Mouse (Mus musculus): ENCODE data around the gene Ash1l. TPM values are rescaled to one million over a fixed set of nuclear protein-coding genes. Genes with fewer than 3 reads are reported as not detected.

Ash1l gene
- polyA plus RNA-seq, 1 experiment from 2014 or later: 27.2 TPM

DNA sequence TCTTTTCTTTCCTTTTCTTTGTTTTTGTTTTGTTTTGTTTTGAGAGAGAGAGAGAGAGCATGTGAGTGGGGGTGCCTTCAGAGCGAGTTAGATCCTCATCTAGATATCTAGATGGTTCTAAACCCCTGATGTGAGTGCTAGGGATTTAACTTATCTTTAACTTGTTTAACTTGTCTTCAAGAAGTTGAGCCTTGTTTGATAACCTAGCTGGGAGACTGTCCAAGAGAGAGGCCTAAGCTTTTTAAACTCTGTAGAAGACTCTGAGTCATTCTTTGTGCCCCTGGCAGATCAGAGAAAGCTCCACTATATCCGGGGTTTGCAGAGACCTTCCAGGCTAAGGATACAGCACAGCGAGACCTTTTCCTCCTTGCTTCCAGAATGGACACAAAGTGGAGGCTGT is 157.1 kb downstream of the Ash1l start:
- no peak overlapping the region for H3K4me3 ChIP-seq (ENCODE audit: low read length)
- H3K27me3 ChIP-seq (ENCODE audit: control insufficient read depth, insufficient read depth, low read length): no peaks in the 10 kb centered on the region
- 76% methylated on average over 3 of the region's 3 CpGs for WGBS
- no peaks in the 10 kb centered on the region for H3K9me3 ChIP-seq (ENCODE audit: control insufficient read depth, low read length)
- no peaks in the 10 kb centered on the region for H3K4me1 ChIP-seq (ENCODE audit: control insufficient read depth, insufficient read depth, low read length)
- no peak for ATAC-seq (ENCODE audit: low FRiP score, low TSS enrichment)
- H3K9ac ChIP-seq (ENCODE audit: low read depth, low read length): no peak overlapping the region
- no peak overlapping the region for H3K27ac ChIP-seq (ENCODE audit: low read depth, low read length)
- no peak overlapping the region for H3K4me2 ChIP-seq (replicated peaks; ENCODE audit: low read depth, low read length)
- H3K36me3 ChIP-seq (ENCODE audit: control insufficient read depth, insufficient read depth, low read length): no peaks in the 10 kb centered on the region

DNA sequence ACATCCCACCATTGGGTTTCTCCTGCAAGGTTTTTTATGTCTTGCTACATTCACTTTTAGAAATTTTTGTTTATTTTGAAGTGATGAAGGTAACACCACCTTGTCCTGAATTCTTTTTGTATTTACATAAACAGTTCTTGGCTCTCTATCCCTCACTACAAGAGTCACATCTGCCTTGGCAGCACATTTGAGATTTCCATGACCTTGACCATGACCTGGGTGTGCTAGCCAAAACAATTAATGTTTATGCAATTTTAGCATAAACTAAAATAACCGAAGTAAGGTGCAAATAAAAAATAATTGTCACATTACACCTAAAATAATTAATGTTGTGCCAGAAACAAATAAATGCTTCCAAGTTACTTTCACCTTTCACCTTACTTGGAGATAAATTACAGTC is 157.7 kb downstream of the Ash1l start:
- 54% methylated on average over 1 of the region's 1 CpGs for WGBS
- no peak overlapping the region for H3K4me3 ChIP-seq (ENCODE audit: low read length)
- no peaks in the 10 kb centered on the region for H3K27me3 ChIP-seq (ENCODE audit: control insufficient read depth, insufficient read depth, low read length)
- no peak overlapping the region for H3K4me2 ChIP-seq (replicated peaks; ENCODE audit: low read depth, low read length)
- H3K9me3 ChIP-seq (ENCODE audit: control insufficient read depth, low read length): no peaks in the 10 kb centered on the region
- no peaks in the 10 kb centered on the region for H3K36me3 ChIP-seq (ENCODE audit: control insufficient read depth, insufficient read depth, low read length)
- no peak overlapping the region for H3K9ac ChIP-seq (ENCODE audit: low read depth, low read length)
- no peak for ATAC-seq (ENCODE audit: low FRiP score, low TSS enrichment)
- no peaks in the 10 kb centered on the region for H3K4me1 ChIP-seq (ENCODE audit: control insufficient read depth, insufficient read depth, low read length)
- no peak overlapping the region for H3K27ac ChIP-seq (ENCODE audit: low read depth, low read length)

DNA sequence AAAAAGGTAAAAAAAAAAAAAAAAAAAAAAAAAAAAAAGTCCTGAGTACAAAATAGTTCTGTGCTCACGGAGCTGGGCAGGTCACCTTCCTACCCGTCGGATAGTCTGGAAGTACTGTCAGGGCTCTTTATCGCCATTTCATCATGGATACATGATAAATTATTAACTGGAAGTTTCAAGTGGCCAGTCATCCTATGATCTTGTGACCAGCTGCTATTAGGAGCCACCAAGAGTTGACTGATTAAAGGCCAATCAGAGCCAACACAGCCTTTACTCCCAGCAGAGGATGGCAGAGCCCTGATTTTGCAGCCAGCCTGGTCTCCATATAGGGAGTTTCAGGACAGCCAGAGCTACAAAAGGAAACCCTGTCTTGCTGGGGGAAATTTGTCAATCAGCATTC is 162.6 kb downstream of the Ash1l start:
- no peaks in the 10 kb centered on the region; the same call in 1 of the 2 replicates for H3K9me3 ChIP-seq (ENCODE audit: control insufficient read depth, low read length)
- H3K4me1 ChIP-seq (ENCODE audit: control insufficient read depth, insufficient read depth, low read length): no peaks in the 10 kb centered on the region
- 66% methylated on average over 4 of the region's 4 CpGs for WGBS
- no peaks in the 10 kb centered on the region for H3K36me3 ChIP-seq (ENCODE audit: control insufficient read depth, insufficient read depth, low read length)
- no peak overlapping the region for H3K9ac ChIP-seq (ENCODE audit: low read depth, low read length)
- no peaks in the 10 kb centered on the region for H3K27me3 ChIP-seq (ENCODE audit: control insufficient read depth, insufficient read depth, low read length)
- no peak overlapping the region for H3K27ac ChIP-seq (ENCODE audit: low read depth, low read length)
- no peak overlapping the region for H3K4me2 ChIP-seq (replicated peaks; ENCODE audit: low read depth, low read length)
- no peak overlapping the region for H3K4me3 ChIP-seq (ENCODE audit: low read length)
- ATAC-seq (ENCODE audit: low FRiP score, low TSS enrichment): peak; percentile 60; the same call in 1 of the 2 replicates

DNA sequence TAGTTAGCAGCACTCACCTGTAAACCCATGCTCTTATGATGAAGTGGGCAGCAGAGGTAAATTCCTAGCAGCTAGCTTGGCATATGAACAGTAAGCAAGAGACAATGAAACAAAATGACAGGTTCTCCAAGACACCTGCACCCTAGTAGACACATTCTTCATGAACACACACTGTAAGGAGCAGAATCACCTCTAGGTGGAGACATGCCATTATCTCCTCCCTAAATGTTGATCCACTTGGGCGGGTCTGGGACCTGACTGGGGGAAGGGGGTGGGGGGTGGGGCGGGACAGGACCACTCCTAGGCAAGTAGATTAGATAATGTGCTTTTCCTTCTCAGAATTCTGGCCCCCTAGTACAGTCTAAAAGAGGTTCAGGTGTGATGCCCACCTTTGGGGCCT is 165.1 kb downstream of the Ash1l start:
- Histone ChIP-seq H3K4me3 (ENCODE audit: low read length) (no peak overlapping the region), H3K27ac (ENCODE audit: low read depth, low read length) (no peak overlapping the region), H3K4me2 (replicated peaks; ENCODE audit: low read depth, low read length) (no peak overlapping the region), H3K9me3 (ENCODE audit: control insufficient read depth, low read length) (no peaks in the 10 kb centered on the region; the same call in 1 of the 2 replicates), H3K36me3 (ENCODE audit: control insufficient read depth, insufficient read depth, low read length) (no peaks in the 10 kb centered on the region), H3K27me3 (ENCODE audit: control insufficient read depth, insufficient read depth, low read length) (no peaks in the 10 kb centered on the region), H3K9ac (ENCODE audit: low read depth, low read length) (no peak overlapping the region), H3K4me1 (ENCODE audit: control insufficient read depth, insufficient read depth, low read length) (no peaks in the 10 kb centered on the region)
- peak; percentile 62; the same call in 1 of the 2 replicates for ATAC-seq (ENCODE audit: low FRiP score, low TSS enrichment)
- WGBS: 3% methylated on average over 2 of the region's 2 CpGs

DNA sequence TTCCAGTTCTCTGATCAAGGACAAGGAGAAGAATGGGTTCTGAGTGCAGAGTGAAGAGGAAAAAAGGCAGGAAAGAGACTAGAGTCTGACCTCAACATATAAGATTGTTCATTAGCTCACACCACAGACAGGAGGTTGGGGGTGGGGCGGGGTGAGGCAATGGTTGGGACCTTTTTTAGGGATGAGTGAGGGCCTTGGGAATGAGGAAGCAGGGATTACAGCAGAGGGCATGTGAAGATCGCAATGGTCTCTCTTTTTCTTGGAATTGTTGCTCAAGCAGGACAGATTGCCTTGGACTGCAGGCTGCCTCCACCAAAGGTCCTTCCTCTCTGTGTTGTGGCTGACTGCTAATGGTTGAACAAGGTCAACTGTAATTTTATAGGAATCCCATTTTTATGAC is 172.9 kb downstream of the Ash1l start:
- H3K27me3 ChIP-seq (ENCODE audit: control insufficient read depth, insufficient read depth, low read length): no peaks in the 10 kb centered on the region
- H3K4me3 ChIP-seq (ENCODE audit: low read length): no peak overlapping the region
- H3K4me1 ChIP-seq (ENCODE audit: control insufficient read depth, insufficient read depth, low read length): no peaks in the 10 kb centered on the region
- H3K4me2 ChIP-seq (replicated peaks; ENCODE audit: low read depth, low read length): no peak overlapping the region
- WGBS: 73% methylated on average over 2 of the region's 2 CpGs
- no peaks in the 10 kb centered on the region for H3K36me3 ChIP-seq (ENCODE audit: control insufficient read depth, insufficient read depth, low read length)
- H3K9ac ChIP-seq (ENCODE audit: low read depth, low read length): no peak overlapping the region
- no peaks in the 10 kb centered on the region for H3K9me3 ChIP-seq (ENCODE audit: control insufficient read depth, low read length)
- H3K27ac ChIP-seq (ENCODE audit: low read depth, low read length): no peak overlapping the region
- no peak for ATAC-seq (ENCODE audit: low FRiP score, low TSS enrichment)

DNA sequence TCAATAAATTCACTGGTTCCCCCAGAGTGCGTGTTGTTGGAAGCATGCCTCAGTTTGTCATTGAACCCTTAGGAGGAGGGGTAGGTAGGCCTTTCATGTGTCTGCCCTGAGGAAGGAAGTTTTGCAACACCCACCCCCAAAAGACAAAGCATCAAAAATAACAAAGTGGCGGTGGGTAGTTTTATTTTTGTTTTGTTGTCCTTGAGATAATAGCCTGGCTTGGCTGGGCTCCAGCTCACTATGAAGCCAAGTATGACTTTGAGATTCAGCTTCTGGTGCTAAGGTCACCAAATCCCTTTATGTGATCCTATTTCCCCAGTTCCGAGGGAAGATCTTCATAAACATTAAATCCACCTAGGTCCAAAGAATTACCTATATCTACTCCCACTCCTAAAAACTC is 173.8 kb downstream of the Ash1l start:
- no peak overlapping the region for H3K4me2 ChIP-seq (replicated peaks; ENCODE audit: low read depth, low read length)
- no peak overlapping the region for H3K27ac ChIP-seq (ENCODE audit: low read depth, low read length)
- H3K36me3 ChIP-seq (ENCODE audit: control insufficient read depth, insufficient read depth, low read length): no peaks in the 10 kb centered on the region
- no peak overlapping the region for H3K4me3 ChIP-seq (ENCODE audit: low read length)
- WGBS: 77% methylated on average over 3 of the region's 3 CpGs
- no peak overlapping the region for H3K9ac ChIP-seq (ENCODE audit: low read depth, low read length)
- no peak for ATAC-seq (ENCODE audit: low FRiP score, low TSS enrichment)
- H3K4me1 ChIP-seq (ENCODE audit: control insufficient read depth, insufficient read depth, low read length): no peaks in the 10 kb centered on the region
- H3K27me3 ChIP-seq (ENCODE audit: control insufficient read depth, insufficient read depth, low read length): no peaks in the 10 kb centered on the region
- H3K9me3 ChIP-seq (ENCODE audit: control insufficient read depth, low read length): no peaks in the 10 kb centered on the region

DNA sequence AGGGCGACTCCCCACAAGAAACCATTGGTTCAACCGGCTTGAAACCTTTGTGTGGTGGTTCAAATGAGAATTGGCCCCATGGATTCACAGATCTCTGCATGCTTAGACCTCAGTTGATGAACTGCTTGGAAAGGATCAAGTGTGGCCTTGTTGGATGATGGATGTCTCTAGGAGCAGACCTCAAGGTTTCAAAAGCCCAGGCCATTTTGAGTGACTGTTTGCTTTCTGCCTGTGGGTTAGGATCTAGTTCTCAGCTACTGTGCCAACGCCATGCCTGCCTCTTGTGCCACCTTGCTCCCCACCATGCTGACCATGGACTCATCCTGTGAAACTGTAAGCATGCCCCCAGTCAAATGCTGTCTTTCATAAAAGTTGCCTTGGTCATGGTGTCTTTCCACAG is 175.6 kb downstream of the Ash1l start:
- no peaks in the 10 kb centered on the region for H3K27me3 ChIP-seq (ENCODE audit: control insufficient read depth, insufficient read depth, low read length)
- H3K4me1 ChIP-seq (ENCODE audit: control insufficient read depth, insufficient read depth, low read length): no peaks in the 10 kb centered on the region
- ATAC-seq (ENCODE audit: low FRiP score, low TSS enrichment): no peak
- H3K27ac ChIP-seq (ENCODE audit: low read depth, low read length): no peak overlapping the region
- no peak overlapping the region for H3K9ac ChIP-seq (ENCODE audit: low read depth, low read length)
- H3K4me3 ChIP-seq (ENCODE audit: low read length): no peak overlapping the region
- no peak overlapping the region for H3K4me2 ChIP-seq (replicated peaks; ENCODE audit: low read depth, low read length)
- 88% methylated on average over 3 of the region's 3 CpGs for WGBS
- no peaks in the 10 kb centered on the region for H3K9me3 ChIP-seq (ENCODE audit: control insufficient read depth, low read length)
- H3K36me3 ChIP-seq (ENCODE audit: control insufficient read depth, insufficient read depth, low read length): no peaks in the 10 kb centered on the region

Other genes with a start within 250 kb of the Ash1l start
- 44.7 and 46.4 TPM in 2 replicates for gene Rit1, start 233.8 kb upstream of the Ash1l start, polyA plus RNA-seq (2014; fragmentation: Nextera tagmentation; extraction: Ambion mirVana)
- gene Syt11, start 175.5 kb upstream of the Ash1l start, polyA plus RNA-seq (2014; fragmentation: Nextera tagmentation; extraction: Ambion mirVana): 10.3 and 12.5 TPM in 2 replicates
- gene Gon4l, start 115.4 kb upstream of the Ash1l start, polyA plus RNA-seq (2014; fragmentation: Nextera tagmentation; extraction: Ambion mirVana): 9.8 and 17.8 TPM in 2 replicates
- gene Msto1, start 36.6 kb upstream of the Ash1l start, polyA plus RNA-seq (2014; fragmentation: Nextera tagmentation; extraction: Ambion mirVana): 40.9 and 63.2 TPM in 2 replicates
- gene Dap3, start 559 bp downstream of the Ash1l start, polyA plus RNA-seq (2014; fragmentation: Nextera tagmentation; extraction: Ambion mirVana): 149 and 160 TPM in 2 replicates
- gene Rusc1, start 142.7 kb downstream of the Ash1l start, polyA plus RNA-seq (2014; fragmentation: Nextera tagmentation; extraction: Ambion mirVana): 12.5 and 16.7 TPM in 2 replicates
- not detected in 2 replicates for gene Gm43738, start 150.5 kb downstream of the Ash1l start, polyA plus RNA-seq (2014; fragmentation: Nextera tagmentation; extraction: Ambion mirVana)
- gene Fdps, start 151.3 kb downstream of the Ash1l start, polyA plus RNA-seq (2014; fragmentation: Nextera tagmentation; extraction: Ambion mirVana): 186 and 191 TPM in 2 replicates
- 1.3 and 1.5 TPM in 2 replicates for gene Pklr, start 185.5 kb downstream of the Ash1l start, polyA plus RNA-seq (2014; fragmentation: Nextera tagmentation; extraction: Ambion mirVana)
- 0.49 and 0.73 TPM in 2 replicates for gene Hcn3, start 209.6 kb downstream of the Ash1l start, polyA plus RNA-seq (2014; fragmentation: Nextera tagmentation; extraction: Ambion mirVana)
- 33.8 and 35.1 TPM in 2 replicates for gene Clk2, start 214.2 kb downstream of the Ash1l start, polyA plus RNA-seq (2014; fragmentation: Nextera tagmentation; extraction: Ambion mirVana)
- 84.6 and 107 TPM in 2 replicates for gene Scamp3, start 226.9 kb downstream of the Ash1l start, polyA plus RNA-seq (2014; fragmentation: Nextera tagmentation; extraction: Ambion mirVana)
- gene Fam189b, start 232.5 kb downstream of the Ash1l start, polyA plus RNA-seq (2014; fragmentation: Nextera tagmentation; extraction: Ambion mirVana): 34.5 and 49.3 TPM in 2 replicates